Comparison of ENCODE assay signal across 29 mouse cellular contexts in genomic region chr16:22645256-22645655, GRCm38 (mm10).
"Had no signal": no experiment of that assay in that cellular context is flagged by ENCODE, and none has a peak within 500 bp of the region (broad histone marks: within the 10 kb centered on the region; RNA-seq: fewer than 3 reads in every experiment).

No protein-coding gene starts in this region.

- DNase-seq: gastrocnemius, postnatal 14 days; gastrocnemius, postnatal 36 days; heart, adult 11 months; heart, postnatal 14 days; heart, postnatal 36 days; kidney, adult 18-20 months; kidney, adult 8-10 months; kidney, postnatal 10 days; kidney, postnatal 25 days; kidney, postnatal 4 days; liver; liver, embryonic 13.5 days; liver, postnatal 0 days had no signal

- ATAC-seq: hindbrain, embryonic 16.5 days; inflammation-experienced regulatory T-cells, adult 6 months; intestine, embryonic 15.5 days; intestine, postnatal 0 days; liver, postnatal 0 days had no signal

- H3K27ac ChIP-seq: heart, embryonic 13.5 days; heart, embryonic 15.5 days; hindbrain, embryonic 10.5 days; hindbrain, embryonic 12.5 days; hindbrain, embryonic 14.5 days; intestine, embryonic 15.5 days; layer of hippocampus, adult 2 months; left cerebral cortex, adult 2 months; limb, embryonic 10.5 days; limb, embryonic 12.5 days; liver, embryonic 13.5 days; liver, embryonic 15.5 days had no signal

- H3K4me3 ChIP-seq: heart, embryonic 13.5 days; heart, embryonic 15.5 days; hindbrain, embryonic 10.5 days; hindbrain, embryonic 12.5 days; intestine, embryonic 15.5 days; layer of hippocampus, adult 2 months; left cerebral cortex, adult 2 months; limb, embryonic 10.5 days; limb, embryonic 12.5 days; liver, embryonic 13.5 days; liver, embryonic 15.5 days had no signal

- H3K27me3 ChIP-seq: heart, embryonic 15.5 days; hindbrain, embryonic 12.5 days; intestine, embryonic 15.5 days; limb, embryonic 12.5 days; liver, embryonic 13.5 days; liver, embryonic 15.5 days had no signal

- H3K9ac ChIP-seq: heart, embryonic 13.5 days; heart, embryonic 15.5 days; hindbrain, embryonic 12.5 days; hindbrain, embryonic 14.5 days; intestine, embryonic 15.5 days; limb, embryonic 12.5 days; liver, embryonic 13.5 days; liver, embryonic 15.5 days; liver, postnatal 0 days had no signal

- H3K36me3 ChIP-seq: heart, embryonic 13.5 days; heart, embryonic 15.5 days; hindbrain, embryonic 10.5 days; hindbrain, embryonic 12.5 days; intestine, embryonic 15.5 days; limb, embryonic 10.5 days; limb, embryonic 12.5 days; liver, embryonic 13.5 days; liver, embryonic 15.5 days had no signal

- H3K4me2 ChIP-seq: heart, embryonic 11.5 days; heart, embryonic 13.5 days; heart, embryonic 15.5 days; hindbrain, embryonic 12.5 days; hindbrain, embryonic 14.5 days; intestine, embryonic 15.5 days; limb, embryonic 12.5 days; liver, embryonic 11.5 days; liver, embryonic 13.5 days; liver, embryonic 15.5 days had no signal

- H3K4me1 ChIP-seq: heart, embryonic 13.5 days; heart, embryonic 15.5 days; hindbrain, embryonic 12.5 days; intestine, embryonic 15.5 days; limb, embryonic 12.5 days; liver, embryonic 13.5 days; liver, embryonic 15.5 days had no signal

- H3K9me3 ChIP-seq: heart, embryonic 13.5 days; heart, embryonic 15.5 days; hindbrain, embryonic 10.5 days; hindbrain, embryonic 12.5 days; intestine, embryonic 15.5 days; limb, embryonic 10.5 days; limb, embryonic 12.5 days; liver, embryonic 13.5 days; liver, embryonic 15.5 days had no signal
